Mouse (Mus musculus) small intestine, adult 10 weeks (tissue): ENCODE data around the gene Pik3r6. TPM values are rescaled to one million over a fixed set of nuclear protein-coding genes. Genes with fewer than 3 reads are reported as not detected.

ENCODE experiments used
- polyA plus RNA-seq: library from polyadenylated mRNA; stranded (reverse); fragments of 350-450 nt; fragmentation: Illumina TruSeq; extraction: RNeasy Lipid Tissue Mini Kit (QIAGEN cat#74804); gene quantifications from one replicate; pipeline ENCODE4 v1.2.3, GENCODE M21; 2014; ENCODE audit warnings: low replicate concordance

Pik3r6 gene
- polyA plus RNA-seq = not detected

GRCm38 (mm10) chr11:68502902-68503629 is at the start of gene Pik3r6:
Pik3r6 (plus strand) TSS chr11:68503019.

GRCm38 (mm10) chr11:68555918-68556584 is 53.2 kb downstream of the Pik3r6 start, which contains the start of gene Mfsd6l:
Mfsd6l (plus strand) TSS chr11:68556186.

GRCm38 (mm10) chr11:68586721-68587120 is 83.9 kb downstream of the Pik3r6 start, which contains the start of gene Ccdc42:
Ccdc42 (plus strand) TSS chr11:68587021.

Other genes starting within 250 kb of the Pik3r6 start
- 0.85 TPM for gene Ntn1, start 102.2 kb upstream of the Pik3r6 start, polyA plus RNA-seq
- gene Pik3r5, start 70.9 kb upstream of the Pik3r6 start, polyA plus RNA-seq = 0.67 TPM
- gene Mfsd6l, start 53.2 kb downstream of the Pik3r6 start, polyA plus RNA-seq = 0.59 TPM
- gene Ccdc42, start 84.0 kb downstream of the Pik3r6 start, polyA plus RNA-seq = not detected
- gene Myh10, start 188.5 kb downstream of the Pik3r6 start, polyA plus RNA-seq = 4.8 TPM